Mouse (Mus musculus) colon, adult 2 months (tissue): Measurements from ENCODE around the gene Bnc2. TPM values are rescaled to one million over a fixed set of nuclear protein-coding genes. Genes with fewer than 3 reads are reported as not detected.

ENCODE experiments used
- polyA plus RNA-seq: library from polyadenylated mRNA; depleted of rRNA; stranded (reverse); fragments of >200 nt; gene quantifications from 2 replicates; pipeline ENCODE4 v1.2.3, GENCODE M21; 2012; rRNA removed

The Bnc2 gene
- polyA plus RNA-seq, result 3.9 and 4.0 TPM in 2 replicates

GRCm38 (mm10) chr4:84675171-84675973, at the start of gene Bnc2:
Gene Bnc2, minus strand, starts transcription at chr4:84675275.

Other genes with a start within 250 kb of the Bnc2 start
- gene Cntln, start 209.0 kb upstream of the Bnc2 start, polyA plus RNA-seq, result 0.63 and 0.78 TPM in 2 replicates